Mouse (Mus musculus) CH12.LX (cell line): ENCODE measurements around the gene Npas2.
A peak's percentile ranks its signal among the peaks of the same experiment; 100 is the strongest.

ENCODE experiments used
- CHD2 ChIP-seq: IDR thresholded peaks from 2 replicates; pipeline ENCODE4 v1.6.1; 2011; ENCODE audit warnings: low read length, improper control_type of control experiment
- MEF2A ChIP-seq: IDR thresholded peaks from 2 replicates; pipeline ENCODE4 v1.6.1; 2014; ENCODE audit warnings: low read depth, mild to moderate bottlenecking, inconsistent platforms, low read length, improper control_type of control experiment, borderline replicate concordance
- PAX5 ChIP-seq: IDR thresholded peaks from 2 replicates; pipeline ENCODE4 v1.6.1; 2012; ENCODE audit warnings: low read length, inconsistent platforms, mixed read lengths
- POLR2A ChIP-seq: IDR thresholded peaks from 2 replicates; pipeline ENCODE4 v1.6.1; 2011; ENCODE audit warnings: low read depth, mild to moderate bottlenecking, improper control_type of control experiment, low read length
- ZNF384 ChIP-seq: IDR thresholded peaks from 2 replicates; pipeline ENCODE4 v1.6.1; 2012; ENCODE audit warnings: low read depth, low read length, improper control_type of control experiment, inconsistent platforms

DNA sequence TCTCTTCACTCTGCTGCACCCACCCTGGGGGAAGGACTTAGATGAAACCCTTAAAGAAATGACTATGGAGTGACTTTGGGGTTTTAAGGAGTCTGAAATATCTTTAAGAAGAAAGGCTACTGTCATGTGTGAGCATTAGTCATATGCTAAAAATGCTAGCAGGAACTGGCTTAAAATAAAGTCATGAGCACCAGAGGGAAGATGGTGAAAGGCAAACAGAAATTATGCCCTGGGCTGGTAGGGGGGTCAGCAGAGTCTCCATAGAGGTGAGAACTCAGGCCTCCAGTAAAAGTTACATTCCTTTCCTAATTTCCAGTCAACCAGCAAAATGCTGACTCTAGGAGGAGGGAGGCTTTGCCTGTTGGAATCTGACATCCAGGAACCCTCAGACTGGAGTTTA lies 113.8 kb downstream of the Npas2 start:
- TF ChIP-seq POLR2A (no peak), ZNF384 (no peak), PAX5 (no peak), CHD2 (no peak), MEF2A (peak; percentile 65; the same call in 1 of the 2 replicates)
